Mouse (Mus musculus) forebrain, embryonic 11.5 days (tissue): ENCODE data around the gene Aatf. TPM values are rescaled to one million over a fixed set of nuclear protein-coding genes. Genes with fewer than 3 reads are reported as not detected.

Source experiments
- ATAC-seq: fragments of 200-750 bp; cut with Nextera tagmentation; replicated peaks from 2 replicates; pipeline ENCODE4 v1.8.0; 2017; ENCODE audit warnings: moderate TSS enrichment; ENCODE audit not compliant: low FRiP score
- DNase-seq: peaks from one replicate; pipeline ENCODE4 v3.0.0-alpha.2; 2017; ENCODE audit warnings: low spot score
- H3K27ac ChIP-seq: fragments of 300-500 bp; sonication (generic); 2 replicates; pipeline ENCODE4 v1.5.1; 2014; ENCODE audit warnings: low read depth, low read length
- H3K27me3 ChIP-seq: fragments of 300-500 bp; sonication (generic); 2 replicates; pipeline ENCODE4 v1.6.1; 2014; ENCODE audit warnings: mild to moderate bottlenecking, low read length, mixed read lengths; ENCODE audit not compliant: control insufficient read depth, insufficient read depth
- H3K36me3 ChIP-seq: fragments of 300-500 bp; sonication (generic); 2 replicates; pipeline ENCODE4 v1.6.1; 2014; ENCODE audit warnings: mild to moderate bottlenecking, low read length, moderate library complexity, mixed read lengths; ENCODE audit not compliant: control insufficient read depth, insufficient read depth
- H3K4me1 ChIP-seq: fragments of 300-500 bp; sonication (generic); replicated peaks from 2 replicates; pipeline ENCODE4 v1.6.1; 2014; ENCODE audit warnings: low read length, mixed read lengths; ENCODE audit not compliant: control insufficient read depth, insufficient read depth
- H3K4me2 ChIP-seq: fragments of 300-500 bp; sonication (generic); 2 replicates; pipeline ENCODE4 v1.6.1; 2014; ENCODE audit warnings: low read depth, mild to moderate bottlenecking, low read length, moderate library complexity, mixed read lengths; ENCODE audit not compliant: severe bottlenecking
- H3K4me3 ChIP-seq: fragments of 300-500 bp; sonication (generic); 2 replicates; pipeline ENCODE4 v1.5.1; 2014; ENCODE audit warnings: low read depth, low read length
- H3K9ac ChIP-seq: fragments of 300-500 bp; sonication (generic); 2 replicates; pipeline ENCODE4 v1.6.1; 2014; ENCODE audit warnings: low read length
- H3K9me3 ChIP-seq: fragments of 300-500 bp; sonication (generic); 2 replicates; pipeline ENCODE4 v1.6.1; 2016; ENCODE audit warnings: low read length, mixed read lengths; ENCODE audit not compliant: control insufficient read depth
- WGBS: fragments of 180-500 bp; shearing (Covaris S2); extraction: QIAGEN DNeasy Blood & Tissue Kit; methylation state at CpG from one replicate; pipeline ENCODE4 v1.1.7; 2014; 5-methylcytosine and 5-hydroxymethylcytosine counted together
- polyA plus RNA-seq: library from polyadenylated mRNA; unstranded; fragments of >200 nt; fragmentation: Nextera tagmentation; extraction: Ambion mirVana; gene quantifications from 2 replicates; pipeline ENCODE4 v1.2.1, GENCODE M21; 2014

The Aatf gene
- polyA plus RNA-seq, 1 experiment from 2014 or later: 53.6 TPM

DNA sequence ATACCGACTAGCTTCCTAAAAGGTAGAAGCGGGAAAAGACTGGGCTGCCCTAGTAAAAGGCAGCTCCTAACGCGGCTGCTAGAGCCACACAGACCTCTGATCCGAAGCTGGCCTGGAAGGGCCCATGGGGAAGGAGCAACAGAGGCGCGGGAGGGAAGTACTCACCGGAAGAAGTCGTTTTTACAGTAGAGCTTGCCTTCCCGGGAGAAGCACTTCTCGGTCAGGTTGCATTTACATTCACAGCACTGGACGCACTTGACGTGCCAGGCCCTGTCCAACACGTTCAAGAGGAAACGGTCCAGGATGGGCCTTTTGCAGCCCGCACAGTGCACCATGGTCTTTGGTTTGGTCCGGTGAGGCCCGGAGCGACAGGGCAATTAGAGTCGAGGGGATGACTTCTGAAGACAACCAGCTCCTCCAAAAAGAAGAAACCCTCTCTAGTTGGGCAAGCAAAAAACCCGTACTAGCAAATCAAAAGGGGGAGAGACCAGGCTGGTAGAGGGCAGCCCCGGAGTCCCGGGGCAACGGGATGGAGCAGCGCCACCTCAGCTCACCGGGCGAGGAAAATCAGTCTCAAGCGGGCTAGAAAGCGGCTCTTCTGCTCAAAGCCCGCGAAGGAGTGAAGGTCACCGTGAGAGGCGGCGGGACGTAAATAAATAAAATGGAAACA lies 10.7 kb upstream of the Aatf start:
- H3K27me3 ChIP-seq: peaks cover 99% of the 10 kb centered on the region
- peak overlapping the region; percentile 93; the same call in 1 of the 2 replicates for H3K4me2 ChIP-seq
- H3K36me3 ChIP-seq: no peaks in the 10 kb centered on the region
- DNase-seq (peak; percentile 61), ATAC-seq (no peak)
- H3K4me3 ChIP-seq: peak overlapping the region; percentile 45
- WGBS: under 1% methylated on average over 35 of the region's 35 CpGs
- peak overlapping the region; percentile 20; the same call in 1 of the 2 replicates for H3K9ac ChIP-seq
- H3K4me1 ChIP-seq: peaks cover 16% of the 10 kb centered on the region; the same call in 1 of the 2 replicates
- no peak overlapping the region for H3K27ac ChIP-seq
- H3K9me3 ChIP-seq: no peaks in the 10 kb centered on the region; the same call in 1 of the 2 replicates

DNA sequence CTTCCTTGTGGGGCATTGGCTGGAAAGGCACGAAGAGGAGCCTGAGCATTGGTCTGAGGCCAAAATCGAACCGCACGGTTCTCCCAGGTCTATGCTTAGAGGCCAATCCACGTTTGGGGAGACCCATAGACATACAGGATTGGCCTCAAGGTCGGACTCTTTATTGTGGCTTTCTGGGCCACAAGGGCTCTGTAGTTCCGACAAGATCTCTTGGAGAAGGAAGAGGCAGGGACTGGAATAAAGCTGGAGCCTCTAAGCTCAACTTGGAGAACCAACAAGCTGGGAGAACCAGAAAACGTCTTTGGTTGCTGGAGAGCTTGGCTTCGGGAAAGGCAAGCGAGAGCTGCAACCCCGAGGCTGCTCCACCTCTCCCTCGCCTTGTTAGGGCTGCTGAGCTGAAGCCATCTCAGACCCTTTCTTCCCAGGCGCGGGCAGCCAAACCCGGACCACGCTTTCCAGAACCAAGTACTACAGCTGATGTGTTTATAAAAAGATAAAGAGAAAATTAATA lies 10.1 kb upstream of the Aatf start:
- ATAC-seq (no peak), DNase-seq (no peak)
- Histone ChIP-seq H3K4me1 (peaks cover 16% of the 10 kb centered on the region; the same call in 1 of the 2 replicates), H3K9me3 (no peaks in the 10 kb centered on the region; the same call in 1 of the 2 replicates), H3K4me3 (peak overlapping the region; percentile 45), H3K27ac (no peak overlapping the region), H3K36me3 (no peaks in the 10 kb centered on the region), H3K9ac (peak overlapping the region; percentile 20; the same call in 1 of the 2 replicates), H3K27me3 (peaks cover 98% of the 10 kb centered on the region), H3K4me2 (peak overlapping the region; percentile 1; the same call in 1 of the 2 replicates)
- under 1% methylated on average over 16 of the region's 16 CpGs for WGBS

DNA sequence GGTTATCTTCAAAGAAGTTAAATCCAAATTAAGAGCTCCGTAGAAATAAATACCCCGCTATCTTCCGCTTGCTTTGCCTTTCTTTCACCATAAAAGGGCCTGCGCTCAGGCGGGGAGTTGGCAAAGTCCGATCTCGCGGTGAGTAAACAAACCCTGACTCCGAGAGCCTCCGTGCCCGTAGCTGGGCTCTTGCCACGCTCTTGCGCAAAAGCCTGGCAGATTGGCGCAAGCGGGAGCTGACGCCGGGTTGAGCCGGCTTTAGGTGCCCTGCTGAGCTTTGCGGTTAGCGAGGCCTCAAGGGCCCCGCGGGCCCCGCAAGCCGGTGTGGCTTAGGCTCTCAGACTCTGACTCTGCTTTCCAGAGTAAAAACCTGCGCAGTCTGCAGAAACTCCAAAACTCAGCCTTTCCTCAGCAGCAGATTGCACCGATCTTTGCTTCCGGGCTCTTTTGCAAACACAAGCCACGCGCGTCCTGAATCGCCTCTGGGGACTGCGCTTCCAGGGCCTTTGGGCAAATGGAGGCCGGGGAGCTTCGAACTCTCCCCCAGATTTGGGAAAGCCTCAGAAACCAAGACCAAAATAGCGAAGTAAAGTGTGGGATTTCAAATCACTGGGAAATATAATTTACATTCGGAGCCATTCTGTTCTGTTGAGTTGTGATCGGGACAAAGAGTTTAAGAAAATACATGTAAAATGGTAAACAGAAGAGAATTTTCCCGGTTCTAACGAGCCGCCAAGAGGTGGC lies 9.4 kb upstream of the Aatf start:
- WGBS: under 1% methylated on average over 40 of the region's 40 CpGs
- H3K4me2 ChIP-seq: peak overlapping the region; percentile 24; the same call in 1 of the 2 replicates
- H3K27me3 ChIP-seq: peaks cover 95% of the 10 kb centered on the region
- no peak for ATAC-seq
- peak; percentile 67 for DNase-seq
- H3K9ac ChIP-seq: peak overlapping the region; percentile 12; the same call in 1 of the 2 replicates
- peak overlapping the region; percentile 45 for H3K4me3 ChIP-seq
- no peaks in the 10 kb centered on the region; the same call in 1 of the 2 replicates for H3K9me3 ChIP-seq
- H3K4me1 ChIP-seq: peaks cover 16% of the 10 kb centered on the region; the same call in 1 of the 2 replicates
- H3K36me3 ChIP-seq: no peaks in the 10 kb centered on the region
- H3K27ac ChIP-seq: no peak overlapping the region

DNA sequence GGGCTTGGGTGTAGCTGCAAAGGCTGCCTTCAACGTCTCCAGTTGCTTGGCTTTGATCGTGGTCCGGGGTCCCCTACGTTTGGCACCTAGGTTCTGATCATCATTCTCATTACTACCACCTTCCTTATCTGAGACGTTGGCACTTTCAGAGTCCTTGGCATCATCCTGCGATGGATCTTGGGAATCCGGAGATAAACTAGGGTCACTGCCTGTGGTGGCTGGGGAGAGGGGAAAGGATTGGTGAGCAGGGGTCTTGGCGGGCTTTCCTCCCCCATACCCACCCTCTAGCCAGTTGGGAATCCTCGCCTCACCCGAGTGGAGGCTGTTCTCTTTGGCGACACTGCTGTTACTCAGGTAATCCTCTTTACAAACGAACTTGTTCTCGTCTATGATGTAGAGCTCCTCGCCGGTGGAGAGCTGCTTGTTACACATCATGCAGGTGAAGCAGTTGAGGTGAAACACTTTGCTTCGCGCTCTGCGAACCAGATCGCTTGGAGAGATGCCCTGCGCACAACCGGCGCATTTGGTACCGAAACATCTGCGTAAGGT lies 8.5 kb upstream of the Aatf start:
- Histone ChIP-seq H3K4me1 (peaks cover 15% of the 10 kb centered on the region; the same call in 1 of the 2 replicates), H3K36me3 (no peaks in the 10 kb centered on the region), H3K27me3 (peaks cover 92% of the 10 kb centered on the region), H3K4me2 (peak overlapping the region; percentile 3; the same call in 1 of the 2 replicates), H3K9ac (no peak overlapping the region), H3K27ac (no peak overlapping the region), H3K9me3 (no peaks in the 10 kb centered on the region; the same call in 1 of the 2 replicates), H3K4me3 (peak overlapping the region; percentile 45)
- ATAC-seq (no peak), DNase-seq (no peak)
- WGBS: 5% methylated on average over 24 of the region's 24 CpGs

DNA sequence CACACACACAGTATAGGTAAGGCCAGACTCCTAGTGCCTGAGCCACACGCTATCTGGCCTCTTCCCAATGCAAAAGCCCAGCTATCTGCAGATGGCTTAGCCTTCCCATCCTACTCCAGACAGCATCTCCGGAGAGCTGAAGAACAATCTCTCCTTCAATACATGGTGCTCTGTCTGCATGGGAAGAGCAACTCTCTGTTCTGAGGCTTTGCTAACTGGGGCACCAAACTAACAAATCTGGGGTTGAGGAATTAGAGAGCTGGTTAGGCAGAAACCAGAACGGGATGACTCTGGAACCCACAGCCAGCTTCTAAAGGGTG lies 7.7 kb upstream of the Aatf start:
- Histone ChIP-seq H3K4me1 (peaks cover 10% of the 10 kb centered on the region; the same call in 1 of the 2 replicates), H3K27ac (no peak overlapping the region), H3K4me3 (peak overlapping the region; percentile 45; the same call in 1 of the 2 replicates), H3K36me3 (no peaks in the 10 kb centered on the region), H3K9me3 (no peaks in the 10 kb centered on the region; the same call in 1 of the 2 replicates), H3K27me3 (peaks cover 92% of the 10 kb centered on the region), H3K9ac (no peak overlapping the region), H3K4me2 (peak overlapping the region; percentile 18; the same call in 1 of the 2 replicates)
- ATAC-seq (no peak), DNase-seq (no peak)
- 9% methylated on average over 3 of the region's 3 CpGs for WGBS

DNA sequence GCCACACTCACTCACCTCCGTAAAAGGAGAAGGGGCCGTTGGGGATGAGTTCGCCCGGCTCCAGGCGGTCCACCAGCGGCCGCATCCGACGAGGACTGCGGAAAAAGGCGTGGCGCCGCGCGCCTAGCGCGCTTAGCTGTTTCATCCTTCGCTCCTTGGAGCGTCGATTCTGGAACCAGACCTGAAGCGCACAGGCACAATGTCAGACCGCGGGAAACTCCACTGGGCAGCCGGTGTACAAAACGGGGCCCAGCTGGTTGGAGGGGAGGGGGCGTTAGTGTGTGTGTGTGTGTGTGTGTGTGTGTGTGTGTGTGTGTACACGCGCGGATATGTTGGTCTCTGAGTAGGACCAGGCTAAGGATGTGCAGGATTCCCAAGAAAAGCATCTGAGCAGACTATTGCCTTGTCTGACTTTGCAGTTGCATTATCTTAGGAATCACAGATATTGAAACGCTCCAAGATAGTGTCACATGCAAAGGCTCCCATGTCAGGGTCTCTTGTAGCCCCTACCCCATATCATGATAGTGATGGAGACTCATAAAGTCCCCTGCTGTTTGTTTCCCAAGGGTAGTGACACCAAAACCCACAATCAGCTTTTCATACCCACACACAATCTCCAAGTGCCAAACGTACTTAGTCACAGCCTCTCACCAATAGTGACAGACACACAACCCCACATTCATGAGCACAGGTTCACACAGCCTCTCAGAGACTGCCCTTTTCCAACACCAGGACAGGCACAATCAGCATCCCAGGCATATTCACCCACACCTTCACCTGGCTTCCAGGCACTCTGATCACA lies 7.1 kb upstream of the Aatf start:
- 1% methylated on average over 31 of the region's 31 CpGs for WGBS
- ATAC-seq: no peak
- DNase-seq: no peak
- H3K36me3 ChIP-seq: no peaks in the 10 kb centered on the region
- peak overlapping the region; percentile 45 for H3K4me3 ChIP-seq
- H3K4me1 ChIP-seq: peaks cover 9% of the 10 kb centered on the region; the same call in 1 of the 2 replicates
- H3K27me3 ChIP-seq: peaks cover 92% of the 10 kb centered on the region
- H3K9ac ChIP-seq: no peak overlapping the region
- H3K4me2 ChIP-seq: 0 out of 2 replicates have a peak overlapping the region, but pooled peaks have one; percentile 6
- no peaks in the 10 kb centered on the region; the same call in 1 of the 2 replicates for H3K9me3 ChIP-seq
- H3K27ac ChIP-seq: no peak overlapping the region

DNA sequence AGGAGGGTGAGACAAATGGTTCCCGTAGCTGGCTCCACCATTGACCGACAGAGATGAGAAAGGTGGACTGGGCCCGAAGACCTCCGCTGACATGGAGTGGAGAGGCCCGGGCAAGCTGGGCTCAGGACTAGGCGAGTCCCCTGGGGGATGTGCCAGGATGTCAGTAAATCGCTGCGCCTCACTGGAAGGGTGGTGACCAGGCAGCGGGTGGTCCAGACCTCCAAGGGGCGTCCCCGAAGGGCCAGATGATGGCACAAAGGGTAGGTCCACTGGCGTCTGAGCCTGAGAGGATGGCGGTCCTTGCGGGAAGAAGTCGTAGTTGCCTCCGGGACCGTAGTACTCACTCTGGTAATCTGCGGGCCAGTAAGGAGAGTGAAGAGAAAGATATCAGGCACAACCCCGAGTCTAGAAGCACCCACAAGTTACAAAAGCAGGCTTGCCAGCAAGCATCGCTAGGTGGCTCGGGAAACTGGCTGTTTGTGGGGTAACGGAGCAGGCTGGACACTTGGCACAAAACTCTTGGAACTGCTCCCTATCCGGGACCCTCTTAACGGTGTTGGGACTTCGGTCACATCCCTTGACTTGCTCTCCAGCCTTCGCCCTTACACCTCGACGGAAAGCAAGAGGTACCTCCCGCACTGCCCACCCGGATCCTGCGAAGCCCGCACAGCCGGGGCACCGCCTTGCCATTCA lies 6.4 kb upstream of the Aatf start:
- WGBS: 2% methylated on average over 34 of the region's 34 CpGs
- ATAC-seq: no peak
- no peaks in the 10 kb centered on the region; the same call in 1 of the 2 replicates for H3K9me3 ChIP-seq
- no peaks in the 10 kb centered on the region for H3K36me3 ChIP-seq
- peak overlapping the region; percentile 8 for H3K4me3 ChIP-seq
- H3K4me2 ChIP-seq: 0 out of 2 replicates have a peak overlapping the region, but pooled peaks have one; percentile 6
- H3K27ac ChIP-seq: no peak overlapping the region
- no peak for DNase-seq
- no peak overlapping the region for H3K9ac ChIP-seq
- H3K27me3 ChIP-seq: peaks cover 92% of the 10 kb centered on the region
- H3K4me1 ChIP-seq: peaks cover 7% of the 10 kb centered on the region; the same call in 1 of the 2 replicates
